Mouse (Mus musculus) testis, adult 2 months (tissue): ENCODE data around the gene Foxp1.

Source experiments
- CTCF ChIP-seq: fragments of 200-500 bp; IDR thresholded peaks from 2 replicates; pipeline ENCODE4 v1.5.1; 2012; ENCODE audit warnings: low read depth, mild to moderate bottlenecking, inconsistent platforms, low read length, moderate library complexity; ENCODE audit not compliant: control insufficient read depth, insufficient read depth, insufficient replicate concordance
- POLR2A ChIP-seq: fragments of 200-500 bp; IDR thresholded peaks from 2 replicates; pipeline ENCODE4 v1.6.1; 2012; ENCODE audit warnings: low read depth, mild to moderate bottlenecking, inconsistent platforms, low read length, moderate library complexity; ENCODE audit not compliant: control insufficient read depth

DNA sequence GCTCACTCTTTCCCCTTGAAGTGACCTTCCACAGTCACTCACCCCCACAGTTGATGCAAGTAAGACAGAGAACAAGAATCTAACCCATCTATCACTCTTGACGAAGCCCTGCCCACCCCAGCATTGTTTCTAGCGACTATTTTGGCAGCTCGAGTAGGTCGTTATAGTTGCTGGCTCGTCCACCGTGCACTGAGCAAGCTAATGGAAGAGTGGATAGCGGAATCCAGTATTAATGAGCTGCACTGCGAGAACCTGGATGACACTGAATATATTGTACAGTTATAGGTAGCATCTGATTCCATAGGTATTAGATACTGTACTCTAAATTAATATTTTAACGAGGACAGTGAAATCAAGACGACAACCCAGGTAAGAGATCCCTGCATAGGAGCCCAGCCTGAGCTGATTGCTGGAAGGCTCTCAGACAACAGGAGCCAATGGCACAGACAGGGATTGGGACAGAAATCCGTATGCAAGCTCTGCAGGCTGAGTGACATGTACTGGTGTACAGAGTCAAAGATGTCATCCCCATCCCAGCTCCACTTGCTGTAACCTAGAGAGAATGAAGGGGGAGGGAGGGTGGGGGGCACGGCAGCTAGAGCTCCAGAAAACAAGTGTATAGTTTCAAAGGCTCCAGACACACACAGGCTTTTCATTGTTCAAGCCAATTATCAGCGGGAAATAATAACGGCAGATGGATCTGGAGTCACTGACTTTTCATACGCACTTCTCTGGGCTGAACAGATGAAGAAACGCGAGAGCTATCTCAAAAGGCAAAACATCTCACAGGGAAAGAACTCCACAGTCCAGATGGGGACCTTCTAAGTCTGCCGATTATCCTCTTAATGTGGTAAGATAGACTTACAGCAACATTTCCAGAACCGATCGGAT lies 254.1 kb downstream of the Foxp1 start:
- no peak for TF ChIP-seq CTCF
- TF ChIP-seq POLR2A, result no peak
